Mouse (Mus musculus) induced T-regulatory cell, adult 2 months (primary cell): ENCODE data around the gene Il27.

ENCODE experiments used
- DNase-seq: peaks from one replicate; pipeline ENCODE4 v3.0.0-alpha.2; 2012; ENCODE audit warnings: low read depth

Gene Il27

GRCm38 (mm10) chr7:126594862-126595561 lies at the start of gene Il27:
Il27 (minus strand) TSS chr7:126594941.
- DNase-seq = no peak

- no peak for DNase-seq
Observed at GRCm38 (mm10) chr7:126644345-126644744, 49.6 kb upstream of the Il27 start.

GRCm38 (mm10) chr7:126643244-126643617 lies 48.5 kb upstream of the Il27 start:
- peak; percentile 73 for DNase-seq

GRCm38 (mm10) chr7:126642545-126643243 lies 48.0 kb upstream of the Il27 start:
- DNase-seq = peak; percentile 38

GRCm38 (mm10) chr7:126636733-126637520 lies 42.2 kb upstream of the Il27 start:
- DNase-seq = peak; percentile 82

GRCm38 (mm10) chr7:126635375-126635774 lies 40.6 kb upstream of the Il27 start:
- no peak for DNase-seq

- DNase-seq = no peak
Observed at GRCm38 (mm10) chr7:126632478-126632877, 37.7 kb upstream of the Il27 start.

- no peak for DNase-seq
Observed at GRCm38 (mm10) chr7:126630824-126631518, 36.2 kb upstream of the Il27 start, which contains the start of gene Nupr1. Nupr1 (minus strand) TSS chr7:126630861.

- no peak for DNase-seq
Observed at GRCm38 (mm10) chr7:126629915-126630314, 35.2 kb upstream of the Il27 start.

- no peak for DNase-seq
Observed at GRCm38 (mm10) chr7:126628111-126628510, 33.4 kb upstream of the Il27 start.

GRCm38 (mm10) chr7:126625807-126626600 lies 31.3 kb upstream of the Il27 start:
- no peak for DNase-seq

- no peak for DNase-seq
Observed at GRCm38 (mm10) chr7:126625369-126625768, 30.6 kb upstream of the Il27 start.

- DNase-seq = no peak
Observed at GRCm38 (mm10) chr7:126624774-126625173, 30.0 kb upstream of the Il27 start.

GRCm38 (mm10) chr7:126623381-126623780 lies 28.6 kb upstream of the Il27 start:
- DNase-seq = no peak

GRCm38 (mm10) chr7:126621452-126622359 lies 27.0 kb upstream of the Il27 start:
- no peak for DNase-seq

GRCm38 (mm10) chr7:126619559-126620275 lies 25.0 kb upstream of the Il27 start:
- DNase-seq = peak; percentile 85

- no peak for DNase-seq
Observed at GRCm38 (mm10) chr7:126616707-126617106, 22.0 kb upstream of the Il27 start.

GRCm38 (mm10) chr7:126612736-126613135 lies 18.0 kb upstream of the Il27 start:
- no peak for DNase-seq

- no peak for DNase-seq
Observed at GRCm38 (mm10) chr7:126607796-126608195, 13.1 kb upstream of the Il27 start.

GRCm38 (mm10) chr7:126607064-126607463 lies 12.3 kb upstream of the Il27 start:
- no peak for DNase-seq
